Mouse (Mus musculus): ENCODE data around the gene Higd1c.

GRCm38 (mm10) chr15:100367119-100367518, 2.8 kb downstream of the Higd1c start:
- TF ChIP-seq CTCF (IDR thresholded peaks at IDR 0.05; ENCODE audit: control insufficient read depth, insufficient read depth, insufficient replicate concordance, low read depth, low read length) (no peak), POLR2A (IDR thresholded peaks at IDR 0.05; ENCODE audit: control insufficient read depth, low read depth, low read length) (no peak)

Measured in testis, adult 2 months (tissue).